Mouse (Mus musculus) ES-E14 (cell line): ENCODE results near the gene Cadm1. TPM values are rescaled to one million over a fixed set of nuclear protein-coding genes. Genes with fewer than 3 reads are reported as not detected.

Experiments used
- DNase-seq: peaks from one replicate; pipeline ENCODE4 v3.0.0-alpha.2; 2013; ENCODE audit warnings: low read depth, low spot score
- H3K27ac ChIP-seq: 2 replicates; pipeline ENCODE4 v1.5.1; 2012; ENCODE audit warnings: low read depth, mild to moderate bottlenecking, low read length, moderate library complexity, mixed read lengths; ENCODE audit not compliant: poor library complexity, insufficient read depth, severe bottlenecking
- H3K36me3 ChIP-seq: 2 replicates; pipeline ENCODE4 v1.6.1; 2012; ENCODE audit warnings: mild to moderate bottlenecking, low read length, moderate library complexity, mixed read lengths; ENCODE audit not compliant: control insufficient read depth, poor library complexity, insufficient read depth, severe bottlenecking
- H3K4me1 ChIP-seq, 2 experiments: fragments of 150-350 bp in 1 of 2; sonication (generic) in 1 of 2; 2 replicates each; pipeline ENCODE4 v1.6.1; 2012; ENCODE audit warnings: low read length in 2 of 2, mild to moderate bottlenecking in 1 of 2, mixed read lengths in 1 of 2; ENCODE audit not compliant: control insufficient read depth in 2 of 2, insufficient read depth in 2 of 2, poor library complexity in 1 of 2
- H3K4me3 ChIP-seq, 2 experiments: fragments of 150-350 bp in 1 of 2; sonication (generic) in 1 of 2; 2 replicates each; pipeline ENCODE4 v1.5.1; 2012; ENCODE audit warnings: low read length in 2 of 2, low read depth in 1 of 2, mild to moderate bottlenecking in 1 of 2, mixed read lengths in 1 of 2; ENCODE audit not compliant: insufficient read depth in 1 of 2, poor library complexity in 1 of 2, severe bottlenecking in 1 of 2
- H3K9ac ChIP-seq: 2 replicates; pipeline ENCODE4 v1.6.1; 2012; ENCODE audit warnings: low read depth, mild to moderate bottlenecking, low read length, mixed read lengths; ENCODE audit not compliant: poor library complexity, insufficient read depth, severe bottlenecking
- H3K9me3 ChIP-seq: fragments of 150-350 bp; sonication (generic); 2 replicates; pipeline ENCODE4 v1.6.1; 2012; ENCODE audit warnings: low read depth, mild to moderate bottlenecking, low read length; ENCODE audit not compliant: control insufficient read depth, insufficient read depth
- CHD2 ChIP-seq: IDR thresholded peaks from 2 replicates; pipeline ENCODE4 v1.6.1; 2014; ENCODE audit warnings: mild to moderate bottlenecking, low read depth, low read length, inconsistent platforms
- HCFC1 ChIP-seq: IDR thresholded peaks from 2 replicates; pipeline ENCODE4 v1.6.1; 2012; ENCODE audit warnings: low read length, inconsistent platforms, borderline replicate concordance; ENCODE audit not compliant: insufficient read depth
- MAFK ChIP-seq: IDR thresholded peaks from 2 replicates; pipeline ENCODE4 v1.6.1; 2014; ENCODE audit warnings: mild to moderate bottlenecking, low read depth, low read length, inconsistent platforms; ENCODE audit not compliant: insufficient read depth
- ZC3H11A ChIP-seq: IDR thresholded peaks from 2 replicates; pipeline ENCODE4 v1.6.1; 2012; ENCODE audit warnings: low read depth, mild to moderate bottlenecking, inconsistent platforms, low read length, borderline replicate concordance
- ZNF384 ChIP-seq: IDR thresholded peaks from 2 replicates; pipeline ENCODE4 v1.6.1; 2012; ENCODE audit warnings: low read depth, low read length, inconsistent platforms
- in situ Hi-C, 2 experiments: fragments of 600-800 bp; cut with MboI; formaldehyde crosslinking; loops; one replicate each; pipeline ENCODE4 v1.15.1; 2025; ENCODE audit warnings: low sequenced_read_pairs in 2 of 2, inconsistent platforms in 1 of 2; ENCODE audit not compliant: unreplicated experiment in 2 of 2
- total RNA-seq: library from RNA; depleted of rRNA; stranded (reverse); fragments of 300-350 nt; gene quantifications from 2 replicates; pipeline ENCODE4 v1.2.3, GENCODE M21; 2012

Cadm1 gene
- total RNA-seq, 1 experiment = 78.7 TPM

GRCm38 (mm10) chr9:47545245-47545644 lies 15.3 kb downstream of the Cadm1 start:
- H3K36me3 ChIP-seq = 0 out of 2 replicates have a peak, but pooled peaks cover 2% of the 10 kb centered on the region

GRCm38 (mm10) chr9:47545667-47546066 lies 15.7 kb downstream of the Cadm1 start:
- no peak for DNase-seq
- Histone ChIP-seq H3K4me3 (no peak overlapping the region), H3K9ac (no peak overlapping the region), H3K36me3 (0 out of 2 replicates have a peak, but pooled peaks cover 2% of the 10 kb centered on the region), H3K27ac (no peak overlapping the region), H3K4me1 (peaks cover 0 to 4% of the 10 kb centered on the region in 2 experiments; a peak in 1 of 4 replicates), H3K9me3 (no peaks in the 10 kb centered on the region)
- TF ChIP-seq HCFC1 (no peak), ZNF384 (no peak), MAFK (no peak), ZC3H11A (no peak), CHD2 (no peak)
- in situ Hi-C loops = no loop called here

More at GRCm38 (mm10) chr9:47545245-47545644, 15.3 kb downstream of the Cadm1 start:
- no peaks in the 10 kb centered on the region for H3K9me3 ChIP-seq
- no peak for DNase-seq
- TF ChIP-seq ZC3H11A (no peak), MAFK (no peak), ZNF384 (no peak), HCFC1 (no peak), CHD2 (no peak)
- H3K4me3 ChIP-seq = no peak overlapping the region
- H3K9ac ChIP-seq = no peak overlapping the region
- H3K4me1 ChIP-seq = peaks cover 0 to 4% of the 10 kb centered on the region in 2 experiments; a peak in 1 of 4 replicates
- H3K27ac ChIP-seq = no peak overlapping the region
- in situ Hi-C loops = no loop called here

- no peak for DNase-seq
- in situ Hi-C loops = no loop called here
- Histone ChIP-seq H3K4me3 (no peak overlapping the region), H3K36me3 (0 out of 2 replicates have a peak, but pooled peaks cover 2% of the 10 kb centered on the region), H3K27ac (no peak overlapping the region), H3K9ac (no peak overlapping the region), H3K9me3 (no peaks in the 10 kb centered on the region), H3K4me1 (peaks cover 0 to 4% of the 10 kb centered on the region in 2 experiments; a peak in 1 of 4 replicates)
- no peak for TF ChIP-seq MAFK
- no peak for TF ChIP-seq ZNF384
- TF ChIP-seq HCFC1 = no peak
- TF ChIP-seq CHD2 = no peak
- no peak for TF ChIP-seq ZC3H11A
Measured at GRCm38 (mm10) chr9:47548402-47548801, 18.4 kb downstream of the Cadm1 start.

GRCm38 (mm10) chr9:47548916-47549315 lies 18.9 kb downstream of the Cadm1 start:
- DNase-seq = no peak

More at GRCm38 (mm10) chr9:47548916-47549315, 18.9 kb downstream of the Cadm1 start:
- in situ Hi-C loops = no loop called here
- Histone ChIP-seq H3K4me1 (peaks cover 0 to 4% of the 10 kb centered on the region in 2 experiments; a peak in 1 of 4 replicates), H3K27ac (no peak overlapping the region), H3K9me3 (no peaks in the 10 kb centered on the region), H3K36me3 (0 out of 2 replicates have a peak, but pooled peaks cover 2% of the 10 kb centered on the region), H3K9ac (no peak overlapping the region), H3K4me3 (no peak overlapping the region)
- no peak for TF ChIP-seq HCFC1
- no peak for TF ChIP-seq MAFK
- no peak for TF ChIP-seq CHD2
- TF ChIP-seq ZC3H11A = no peak
- no peak for TF ChIP-seq ZNF384
